Mouse (Mus musculus): Measurements from ENCODE around the gene Plppr4. TPM values are rescaled to one million over a fixed set of nuclear protein-coding genes. Genes with fewer than 3 reads are reported as not detected.

The Plppr4 gene
- 100 to 1,000 TPM; 147 to 156 (median 148) TPM for total RNA-seq (2022)

DNA sequence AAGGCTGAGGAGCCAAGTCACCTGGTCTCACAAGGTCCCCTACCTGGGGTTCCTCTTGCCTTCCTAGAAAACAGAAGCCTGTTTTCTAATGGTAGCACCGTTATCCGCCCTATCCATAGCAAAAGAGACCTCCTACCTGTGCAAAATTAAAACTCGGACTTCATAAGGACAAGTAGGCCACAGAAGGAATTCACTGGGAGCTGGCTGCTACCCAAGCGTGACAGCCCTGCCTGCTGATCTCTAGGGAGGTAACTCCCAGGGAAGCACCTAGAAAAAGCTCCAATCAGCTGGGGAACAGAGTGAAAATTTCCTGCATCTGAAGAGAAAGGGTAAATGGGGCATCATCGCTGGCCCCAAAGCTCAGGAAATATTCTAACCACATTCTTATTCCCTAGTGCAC, at the start of gene Plppr4:
Gene Plppr4, minus strand, starts transcription at position 349 of the 400 bp plus-strand sequence.
- peak in 1 of 2 experiments; percentile 33 for DNase-seq (ENCODE audit: low spot score in 2 of 2)

DNA sequence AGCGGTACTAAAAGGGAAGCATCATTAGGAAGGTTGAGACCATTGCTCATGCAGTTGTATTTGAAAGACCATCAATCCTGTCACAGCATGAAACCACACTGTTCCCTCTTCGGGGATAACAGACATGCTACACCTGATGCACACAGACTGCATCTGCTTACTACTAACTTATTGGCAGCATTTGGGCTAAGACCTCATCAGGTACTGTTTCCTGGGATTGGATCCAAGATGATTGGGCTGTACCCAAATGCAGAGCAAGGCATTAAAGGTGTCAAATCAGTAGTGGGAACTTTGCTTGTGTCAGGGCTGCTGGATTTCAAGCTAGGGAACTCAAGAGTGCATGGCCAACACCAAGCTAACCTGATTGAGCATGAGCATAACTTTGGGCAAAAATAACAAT, 45.1 kb upstream of the Plppr4 start:
- DNase-seq (ENCODE audit: low spot score in 2 of 2) = no peak

DNA sequence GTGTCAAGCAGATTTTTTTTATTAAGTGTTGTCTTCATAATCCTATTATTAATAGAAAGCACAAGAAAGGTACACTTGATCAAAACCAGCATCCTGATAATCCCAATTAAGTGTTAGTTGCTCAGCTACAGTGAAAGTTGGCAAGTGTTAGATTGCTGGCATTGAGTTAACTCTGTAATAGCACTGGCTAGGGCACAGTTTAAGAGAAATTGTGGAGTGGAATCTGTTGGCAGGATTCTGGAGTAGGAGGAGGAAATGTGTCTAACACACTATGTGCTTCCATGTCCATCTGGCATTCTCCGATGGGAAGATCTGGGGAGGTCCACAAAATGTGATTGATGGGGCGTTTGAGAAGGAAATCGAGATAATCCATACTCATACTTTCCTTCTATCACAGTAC, 43.1 kb upstream of the Plppr4 start:
- DNase-seq (ENCODE audit: low spot score in 2 of 2) = no peak

DNA sequence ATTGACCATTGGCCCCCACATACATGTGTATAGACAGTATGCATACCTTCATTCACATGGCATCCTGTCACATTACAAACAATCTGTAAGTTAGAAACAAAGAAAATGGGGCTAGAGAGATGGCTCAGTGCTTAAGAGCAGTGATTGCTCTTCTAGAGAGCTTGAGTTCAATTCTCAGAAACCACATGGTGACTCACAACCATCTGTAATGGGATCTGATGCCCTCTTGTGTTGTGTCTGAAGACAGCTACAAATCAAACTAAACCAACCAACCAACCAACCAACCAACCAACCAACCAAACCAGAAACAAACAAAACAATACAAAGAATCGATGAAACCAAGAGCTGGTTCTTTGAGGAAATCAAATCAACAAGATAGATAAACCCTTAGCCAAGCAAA, 5.4 kb upstream of the Plppr4 start:
- DNase-seq (ENCODE audit: low spot score in 2 of 2) = no peak

DNA sequence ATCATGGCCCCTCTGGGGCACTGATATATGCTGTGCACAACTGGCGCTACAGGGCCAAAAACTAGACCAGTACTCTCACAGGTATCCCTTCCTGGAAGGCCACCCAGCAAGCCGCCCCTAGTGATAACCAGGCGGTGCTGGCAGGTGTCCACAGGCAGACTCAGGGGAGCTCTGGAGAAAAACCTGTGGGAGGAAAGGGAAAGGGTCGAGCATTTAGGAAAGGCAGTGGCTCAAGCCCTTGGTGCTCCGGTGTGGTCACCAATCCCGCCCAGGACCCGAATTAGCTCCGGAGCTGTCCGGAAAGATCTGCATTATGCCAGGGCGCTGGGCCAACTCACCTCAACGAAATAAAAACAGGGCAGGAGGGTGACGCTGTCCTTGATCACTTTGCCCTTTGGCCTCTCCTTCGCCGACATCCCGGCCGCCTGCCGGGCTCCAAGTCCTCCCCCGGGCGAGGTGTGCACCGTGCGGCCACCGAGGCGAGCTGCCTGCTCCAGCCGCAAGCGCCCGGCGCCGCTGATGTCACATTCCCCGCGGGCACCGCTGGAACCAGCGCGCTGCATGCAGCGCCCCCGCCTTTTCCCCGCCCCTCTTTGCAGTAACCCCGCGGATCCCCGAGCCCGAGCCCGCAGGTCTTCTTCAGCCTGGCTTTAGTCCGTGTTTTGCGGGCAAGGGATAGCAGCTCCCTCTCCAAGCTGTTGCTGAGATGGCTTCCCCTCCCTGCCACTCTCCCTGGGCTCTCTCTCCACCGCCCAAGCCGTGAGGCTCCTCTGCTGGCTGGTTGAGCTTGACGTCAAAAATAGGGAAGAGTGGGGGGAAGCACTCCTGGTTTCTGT, 772 bp downstream of the Plppr4 start:
- DNase-seq (ENCODE audit: low spot score in 2 of 2) = peak; percentile 70

DNA sequence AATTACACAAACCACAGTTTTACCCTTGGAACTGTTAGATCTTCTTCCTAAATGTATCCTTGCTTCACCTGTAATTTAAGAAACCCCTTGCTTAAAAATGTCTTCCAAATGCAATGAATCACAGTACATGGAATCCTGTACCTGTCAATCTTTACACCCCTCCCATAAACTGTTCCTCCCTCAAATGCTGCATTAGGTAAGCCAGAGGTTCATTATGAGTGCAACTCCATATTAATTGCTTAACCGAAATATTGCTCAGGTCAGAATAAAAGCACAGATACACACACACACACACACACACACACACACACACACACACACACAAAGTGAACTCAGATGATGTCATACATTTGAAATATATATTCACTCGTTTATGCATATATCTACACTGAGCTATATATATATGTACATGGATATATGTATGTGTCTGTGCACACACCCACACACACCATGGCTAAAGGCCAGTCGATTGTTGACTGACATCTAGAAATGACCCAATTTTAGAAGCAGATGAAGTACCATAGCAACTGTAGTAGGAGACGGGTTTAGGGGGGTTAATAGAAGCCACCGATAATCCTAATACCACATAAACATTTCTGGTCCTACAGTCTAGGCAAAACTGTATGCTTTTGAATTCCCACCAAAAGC, 1.6 kb downstream of the Plppr4 start:
- peak in 1 of 2 experiments; percentile 46 for DNase-seq (ENCODE audit: low spot score in 2 of 2)

DNA sequence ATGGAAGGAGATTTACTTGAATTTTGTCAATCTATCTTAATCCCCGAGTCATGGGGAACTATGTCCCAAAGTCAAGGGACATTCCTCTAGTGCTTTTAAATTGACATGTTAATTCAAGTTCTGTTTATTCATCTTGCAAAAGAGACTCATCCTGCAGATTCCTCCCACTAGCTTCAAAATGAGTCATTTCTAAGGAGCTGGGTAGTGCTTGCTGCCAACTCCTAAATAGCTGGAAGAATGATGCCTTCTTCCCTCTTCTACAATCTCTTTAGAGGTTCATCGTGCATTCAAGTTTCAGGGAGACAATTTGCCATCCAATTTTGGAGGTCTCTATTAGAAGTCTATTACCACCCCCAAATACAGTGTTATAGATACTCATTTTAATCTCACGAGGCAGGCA, 3.3 kb downstream of the Plppr4 start:
- DNase-seq (ENCODE audit: low spot score in 2 of 2) = peak in 1 of 2 experiments; percentile 11

DNA sequence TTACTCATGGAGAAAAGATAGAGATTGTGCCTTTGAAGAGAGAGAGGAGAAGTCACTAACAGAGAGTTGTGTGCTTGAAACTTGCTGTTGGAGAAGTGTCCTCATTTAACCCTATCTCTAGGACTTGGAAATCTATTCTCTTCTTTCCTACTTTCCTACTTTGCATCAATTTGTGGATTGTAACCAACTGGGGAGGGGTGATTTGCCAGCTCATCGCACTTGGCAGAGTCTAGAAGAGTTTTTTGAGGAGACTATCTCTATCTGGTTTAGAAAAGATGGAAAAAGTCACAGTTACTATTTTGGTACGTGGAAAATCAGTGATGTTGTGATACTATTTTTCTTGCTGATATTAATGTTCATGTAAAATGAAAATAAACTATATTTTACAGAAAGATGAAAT, 6.7 kb downstream of the Plppr4 start:
- no peak for DNase-seq (ENCODE audit: low spot score in 2 of 2)

DNA sequence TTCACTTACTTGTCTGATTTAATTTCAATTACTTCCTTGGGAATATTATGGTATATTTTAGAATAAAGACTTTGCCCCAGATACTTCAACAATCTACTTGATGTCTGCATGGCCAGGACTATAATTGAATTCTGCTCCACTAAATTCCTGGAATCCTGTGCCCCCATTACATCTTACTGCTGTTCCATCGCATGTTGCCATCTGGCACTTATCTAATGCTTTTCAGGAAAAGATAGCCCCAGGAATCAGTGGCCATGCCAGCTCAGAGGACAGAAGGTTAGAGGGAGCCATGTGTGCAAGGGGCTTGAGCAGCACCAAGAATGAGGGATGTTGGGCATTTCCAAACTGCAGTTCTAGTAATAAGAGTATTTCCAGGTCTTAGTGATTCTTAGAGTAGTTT, 14.3 kb downstream of the Plppr4 start:
- no peak for DNase-seq (ENCODE audit: low spot score in 2 of 2)

DNA sequence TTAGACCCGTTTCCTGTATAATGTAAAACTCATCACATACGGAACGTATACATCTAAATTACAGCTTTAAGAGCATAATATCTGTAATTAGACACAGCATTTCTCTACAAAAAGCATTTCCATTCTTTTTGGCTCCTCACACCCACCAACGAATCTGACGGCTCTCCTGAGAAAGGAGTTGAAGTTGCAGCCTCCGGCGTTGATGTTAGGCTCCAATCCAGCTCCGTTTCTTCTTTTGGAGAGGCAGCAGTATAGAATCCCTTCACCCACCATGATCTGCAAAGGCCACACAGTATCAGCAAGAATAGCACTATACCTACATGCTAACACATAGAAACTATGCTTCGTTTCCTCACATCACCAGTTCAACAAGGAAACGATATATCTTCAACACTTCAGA, 29.2 kb downstream of the Plppr4 start:
- DNase-seq (ENCODE audit: low spot score in 2 of 2) = no peak

DNA sequence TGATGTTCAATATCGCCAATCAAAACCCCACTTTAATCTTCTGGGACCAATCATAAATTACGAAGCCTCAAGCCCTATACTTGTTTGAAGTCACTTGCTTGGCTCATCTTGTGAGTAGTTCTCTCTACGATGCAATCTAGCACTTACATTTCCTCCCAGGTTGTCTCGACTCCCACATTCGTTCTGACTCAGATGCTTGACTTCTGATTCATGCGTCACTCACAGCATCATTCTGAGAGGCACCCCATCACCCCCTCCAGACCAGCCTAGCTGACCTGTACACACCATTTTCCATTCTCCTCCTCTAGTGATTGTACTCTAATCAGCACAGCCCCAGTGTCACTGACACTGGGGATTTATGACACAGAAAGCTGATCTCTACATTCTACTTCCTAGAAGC, 31.2 kb downstream of the Plppr4 start:
- peak in 1 of 2 experiments; percentile 35 for DNase-seq (ENCODE audit: low spot score in 2 of 2)

DNA sequence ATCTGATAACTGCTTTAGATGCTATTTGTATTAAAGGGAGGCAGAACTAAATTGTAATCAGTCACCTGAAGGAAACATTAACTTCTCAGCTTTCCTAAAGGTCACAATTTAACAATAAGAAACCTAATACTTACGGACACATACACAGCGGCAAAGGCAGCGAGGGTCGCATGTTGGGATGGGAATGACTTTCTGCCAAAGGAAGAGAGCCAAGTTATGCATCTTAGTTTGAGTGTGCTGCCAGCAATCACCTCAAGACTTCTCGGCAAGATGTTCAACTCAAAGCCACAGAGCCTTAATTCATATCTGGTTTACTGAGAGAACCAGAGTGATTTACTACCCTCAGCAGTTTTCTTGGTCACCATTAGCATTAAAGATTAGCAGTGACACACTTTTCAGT, 34.1 kb downstream of the Plppr4 start:
- no peak for DNase-seq (ENCODE audit: low spot score in 2 of 2)

DNA sequence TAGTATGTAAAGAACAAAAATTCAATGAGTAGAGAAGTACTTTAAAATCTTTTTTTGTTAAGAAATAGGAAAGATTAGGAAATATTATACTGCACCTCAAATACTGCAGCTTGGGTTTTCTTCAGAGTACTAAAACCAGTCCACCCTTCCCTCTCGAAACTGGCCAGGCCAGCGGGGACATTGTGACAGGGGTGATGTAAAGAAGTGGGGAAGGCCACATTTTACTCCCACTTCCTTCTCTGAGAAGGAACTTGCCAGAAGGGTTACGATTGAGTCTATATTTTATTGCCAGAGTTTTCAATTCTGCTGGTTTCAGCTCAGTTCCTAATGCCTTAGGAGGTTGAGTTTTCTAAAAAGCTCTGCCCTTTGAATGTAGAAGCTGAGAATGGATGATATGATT, 41.0 kb downstream of the Plppr4 start:
- DNase-seq (ENCODE audit: low spot score in 2 of 2) = no peak

DNA sequence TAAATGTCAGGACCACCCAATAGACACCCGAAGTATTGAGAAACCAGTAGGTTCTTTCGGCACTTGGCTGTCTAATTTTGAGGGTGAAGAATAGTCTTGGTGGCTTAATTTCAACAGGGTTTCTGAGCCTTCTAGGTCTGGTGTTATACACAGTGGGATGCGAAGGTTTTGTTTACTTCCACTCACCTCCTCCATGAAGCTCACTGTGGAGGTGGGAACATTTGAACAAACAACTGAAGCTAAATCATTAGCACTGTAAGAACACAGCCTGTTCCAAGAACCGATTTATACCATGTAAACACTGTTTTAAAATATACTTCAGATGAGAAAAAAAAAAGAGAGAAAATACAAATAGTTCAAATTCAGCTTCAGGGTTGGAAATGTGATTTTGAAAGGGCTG, 47.3 kb downstream of the Plppr4 start:
- DNase-seq (ENCODE audit: low spot score in 2 of 2) = no peak

DNA sequence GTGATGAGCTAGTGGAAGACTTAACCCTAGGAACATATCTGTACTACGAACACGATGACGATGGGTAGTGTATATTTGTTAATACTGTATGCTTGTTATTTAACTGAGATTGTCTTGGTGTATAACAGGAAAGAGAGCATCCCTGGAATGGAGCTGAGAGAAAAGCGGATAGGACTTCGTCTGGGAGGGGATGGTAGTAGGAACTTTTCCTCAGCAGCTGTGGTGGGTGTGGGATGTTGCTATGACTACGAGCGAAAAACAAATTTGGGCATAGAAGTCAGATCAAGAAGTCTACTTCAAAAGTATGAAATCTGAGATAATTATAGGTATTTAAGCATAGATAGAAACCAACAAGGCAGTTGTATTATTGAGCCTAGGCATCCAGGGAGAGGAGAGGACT, 48.6 kb downstream of the Plppr4 start:
- DNase-seq (ENCODE audit: low spot score in 2 of 2) = no peak

DNA sequence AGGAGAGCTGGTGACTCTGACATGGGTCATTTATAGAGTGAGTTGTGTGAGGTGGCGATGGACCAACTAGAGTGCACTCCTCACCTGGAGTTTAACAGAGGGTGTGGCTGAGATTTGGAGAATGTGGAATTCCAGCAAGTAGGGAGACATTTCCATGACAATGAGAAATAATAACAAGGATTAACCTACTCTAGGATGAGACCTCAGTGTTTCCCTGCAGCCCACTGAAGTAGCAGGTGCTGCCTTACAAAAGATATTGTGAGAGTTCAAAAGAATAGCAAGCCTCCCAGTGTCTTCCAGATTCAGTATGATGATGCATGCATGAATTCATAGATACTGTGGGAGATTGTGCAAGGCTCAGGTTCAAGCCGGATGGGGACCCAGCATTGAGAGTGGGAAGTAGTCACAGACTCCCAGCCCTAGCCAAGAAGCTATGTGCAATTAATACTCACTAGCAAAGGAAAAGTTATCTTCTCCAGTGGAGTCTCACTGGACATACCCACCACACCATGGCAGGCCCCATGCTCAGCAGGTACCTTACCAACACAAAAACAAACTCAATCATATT, 49.8 kb downstream of the Plppr4 start:
- DNase-seq (ENCODE audit: low spot score in 2 of 2) = no peak

DNA sequence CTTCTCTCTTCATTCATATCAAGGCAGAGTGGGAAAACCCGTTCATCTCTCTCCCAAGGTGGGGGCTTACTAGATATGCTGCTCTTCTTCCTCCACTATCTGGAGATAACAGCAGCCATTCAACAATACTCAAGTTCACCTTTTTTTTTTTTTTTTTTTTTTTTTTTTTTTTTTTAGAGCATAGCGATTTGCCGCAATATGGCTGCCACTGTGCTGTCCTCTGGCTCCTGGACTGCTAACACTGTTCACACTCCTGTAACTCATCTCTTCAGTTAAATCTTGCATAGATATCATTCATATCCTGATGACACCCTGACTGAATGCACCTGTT, 51.1 kb downstream of the Plppr4 start:
- no peak for DNase-seq (ENCODE audit: low spot score in 2 of 2)

DNA sequence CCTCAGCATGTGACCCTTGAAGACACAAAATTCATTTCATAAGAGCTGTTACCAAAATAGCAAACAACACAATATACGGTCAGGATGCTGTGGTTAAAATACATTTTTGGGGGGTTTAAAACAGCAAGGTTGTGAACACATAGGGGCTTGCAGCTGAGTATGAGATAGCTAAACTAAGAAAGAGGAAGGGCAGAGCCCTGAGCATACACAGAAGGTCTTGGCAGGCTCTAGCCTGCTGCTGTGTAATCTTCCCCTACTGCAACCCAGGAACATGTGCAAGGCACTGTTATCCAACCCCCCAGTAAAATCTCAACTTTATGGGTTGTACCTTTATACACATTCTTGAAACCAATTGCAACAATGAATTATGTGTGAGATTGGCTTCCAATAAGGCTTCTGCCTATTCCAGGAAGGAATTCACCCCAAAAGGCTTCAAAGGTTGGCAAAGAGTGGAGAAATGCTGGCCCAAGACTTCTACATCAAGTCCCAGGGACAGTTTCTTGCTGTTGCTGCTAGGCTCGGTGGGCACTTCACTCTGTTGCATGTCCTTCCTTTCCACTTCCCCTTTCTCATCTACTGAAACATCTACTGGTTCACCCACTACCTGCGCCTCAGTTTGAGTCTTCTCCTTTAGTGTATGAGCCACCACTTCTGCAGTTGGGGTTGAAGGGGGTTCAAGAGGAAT, 51.6 kb downstream of the Plppr4 start:
- no peak for DNase-seq (ENCODE audit: low spot score in 2 of 2)

DNA sequence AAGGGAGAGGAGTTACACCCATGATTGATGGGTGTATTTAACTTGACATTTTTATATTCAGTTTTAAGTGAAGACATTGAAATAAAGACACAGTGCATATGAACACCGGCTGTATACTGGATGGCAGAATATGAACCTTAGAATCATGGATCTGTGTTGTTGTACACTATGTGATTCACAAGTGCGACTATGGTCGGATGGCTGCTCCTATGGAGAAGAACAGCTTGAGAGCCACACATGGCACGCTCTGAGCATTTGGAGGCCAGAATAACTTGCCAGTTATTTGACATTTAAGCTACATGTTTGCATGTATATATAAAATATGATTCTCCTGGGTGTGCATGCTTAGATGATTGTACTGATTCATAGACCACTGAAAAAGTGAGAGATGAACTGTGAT, 53.1 kb downstream of the Plppr4 start:
- DNase-seq (ENCODE audit: low spot score in 2 of 2) = no peak

DNA sequence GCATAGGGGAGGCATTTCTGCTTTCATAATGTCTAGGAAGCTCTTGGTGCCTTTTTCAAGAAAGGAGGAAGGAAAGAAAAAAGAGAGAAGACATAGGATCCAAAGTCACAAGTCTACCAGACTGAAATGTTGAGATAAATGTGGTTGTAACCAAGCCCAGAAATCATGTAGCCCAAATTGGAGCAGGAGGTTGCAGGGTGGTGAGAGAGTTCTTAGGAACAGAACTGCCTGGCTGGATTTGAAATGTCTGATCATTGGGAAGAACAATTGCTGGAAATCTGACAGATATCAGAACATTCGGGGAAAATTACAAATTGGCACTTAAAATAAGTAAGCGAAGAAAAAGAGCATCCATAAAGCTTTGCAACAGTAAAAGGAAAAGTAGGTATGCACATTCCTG, 56.6 kb downstream of the Plppr4 start:
- DNase-seq (ENCODE audit: low spot score in 2 of 2) = no peak

DNA sequence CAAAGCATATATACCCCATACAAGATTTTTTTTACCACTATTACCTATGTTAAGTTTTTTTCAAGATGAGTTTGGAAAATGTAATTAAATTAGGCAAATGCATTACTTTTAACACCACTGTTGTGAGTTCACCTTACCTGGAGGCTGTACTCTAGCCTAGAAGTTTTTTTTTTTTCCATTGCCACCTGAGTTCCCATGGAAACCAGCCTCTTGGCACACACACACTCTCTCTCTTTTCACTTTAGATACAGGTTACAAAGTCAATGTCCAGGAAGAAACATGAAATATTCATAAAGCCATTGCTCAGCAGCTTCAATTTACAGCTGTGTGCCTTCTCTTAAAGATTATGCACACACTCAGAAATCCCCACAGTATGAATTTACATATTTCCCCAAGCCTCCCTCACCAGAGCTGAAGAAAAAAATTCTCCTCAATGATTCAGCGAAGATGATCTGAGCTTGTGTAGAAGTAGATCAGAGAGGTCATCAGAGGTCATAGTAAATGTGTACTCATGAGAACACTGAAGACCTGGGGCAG, 59.9 kb downstream of the Plppr4 start:
- DNase-seq (ENCODE audit: low spot score in 2 of 2) = no peak

DNA sequence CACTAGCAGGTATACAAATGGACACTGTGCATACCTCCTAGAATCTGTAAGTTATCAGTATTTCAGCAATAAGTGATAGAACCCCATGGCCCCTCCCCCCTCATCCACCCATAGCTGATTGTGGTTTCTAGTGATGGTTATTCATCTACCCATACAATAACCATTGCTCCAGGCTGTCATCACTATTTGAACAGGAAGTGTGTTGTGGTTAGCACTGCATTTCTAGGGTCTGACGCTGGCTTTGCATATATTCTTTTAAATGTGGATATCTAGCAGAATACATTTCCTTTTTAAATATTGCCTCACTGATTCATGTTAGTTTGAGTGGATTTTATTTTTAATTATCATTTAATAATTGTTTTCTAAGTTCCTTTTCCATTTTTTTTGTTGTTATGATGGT, 62.9 kb downstream of the Plppr4 start:
- no peak for DNase-seq (ENCODE audit: low spot score in 2 of 2)

Data from left cerebral cortex, adult 8-10 months (tissue).